Mouse (Mus musculus): ENCODE results near the gene Gdap1l1. TPM values are rescaled to one million over a fixed set of nuclear protein-coding genes. Genes with fewer than 3 reads are reported as not detected.
A peak's percentile ranks its signal among the peaks of the same experiment; 100 is the strongest.
"Not testable (repeated sequence)": the region's sequence is repeated elsewhere in the genome, so short reads cannot be mapped to it uniquely, and the experiment has no call there.

The Gdap1l1 gene
- polyA plus RNA-seq, 1 experiment from 2014 or later = 148 TPM

- H3K4me2 ChIP-seq (ENCODE audit: low read length) = no peak overlapping the region
- WGBS = 12% methylated on average over 8 of the region's 8 CpGs
- H3K4me3 ChIP-seq (ENCODE audit: low read depth, low read length) = no peak overlapping the region
- no peaks in the 10 kb centered on the region for H3K4me1 ChIP-seq (ENCODE audit: control insufficient read depth, insufficient read depth, low read length)
- H3K9ac ChIP-seq (ENCODE audit: low read depth, low read length) = no peak overlapping the region
- no peaks in the 10 kb centered on the region for H3K27me3 ChIP-seq (ENCODE audit: control insufficient read depth, insufficient read depth, low read depth, low read length)
- 0 out of 2 replicates have a peak, but pooled peaks have one; percentile 39 for ATAC-seq
- H3K9me3 ChIP-seq (replicated peaks; ENCODE audit: control insufficient read depth, low read length, poor library complexity, severe bottlenecking) = no peaks in the 10 kb centered on the region
- no peak overlapping the region for H3K27ac ChIP-seq (ENCODE audit: low read length)
- H3K36me3 ChIP-seq (ENCODE audit: control insufficient read depth, insufficient read depth, low read length) = peaks cover 6% of the 10 kb centered on the region; the same call in 1 of the 2 replicates
These were observed 37.1 kb upstream of the Gdap1l1 start for GRCm38 (mm10) chr2:163401221-163401620.

- Histone ChIP-seq H3K27ac (ENCODE audit: low read length) (no peak overlapping the region), H3K9me3 (replicated peaks; ENCODE audit: control insufficient read depth, low read length, poor library complexity, severe bottlenecking) (no peaks in the 10 kb centered on the region), H3K9ac (ENCODE audit: low read depth, low read length) (no peak overlapping the region), H3K27me3 (ENCODE audit: control insufficient read depth, insufficient read depth, low read depth, low read length) (no peaks in the 10 kb centered on the region), H3K4me2 (ENCODE audit: low read length) (no peak overlapping the region), H3K36me3 (ENCODE audit: control insufficient read depth, insufficient read depth, low read length) (peaks cover 14% of the 10 kb centered on the region; the same call in 1 of the 2 replicates), H3K4me3 (ENCODE audit: low read depth, low read length) (no peak overlapping the region), H3K4me1 (ENCODE audit: control insufficient read depth, insufficient read depth, low read length) (no peaks in the 10 kb centered on the region)
- no peak for ATAC-seq
- 89% methylated on average over 8 of the region's 8 CpGs for WGBS
These were observed 34.0 kb upstream of the Gdap1l1 start for GRCm38 (mm10) chr2:163404037-163404815.

- Histone ChIP-seq H3K9ac (ENCODE audit: low read depth, low read length) (no peak overlapping the region), H3K9me3 (replicated peaks; ENCODE audit: control insufficient read depth, low read length, poor library complexity, severe bottlenecking) (no peaks in the 10 kb centered on the region), H3K27ac (ENCODE audit: low read length) (no peak overlapping the region), H3K36me3 (ENCODE audit: control insufficient read depth, insufficient read depth, low read length) (peaks cover 32% of the 10 kb centered on the region), H3K4me3 (ENCODE audit: low read depth, low read length) (no peak overlapping the region), H3K27me3 (ENCODE audit: control insufficient read depth, insufficient read depth, low read depth, low read length) (no peaks in the 10 kb centered on the region), H3K4me1 (ENCODE audit: control insufficient read depth, insufficient read depth, low read length) (no peaks in the 10 kb centered on the region), H3K4me2 (ENCODE audit: low read length) (no peak overlapping the region)
- ATAC-seq = no peak
- WGBS = 96% methylated on average over 3 of the region's 3 CpGs
These were observed 28.1 kb upstream of the Gdap1l1 start for GRCm38 (mm10) chr2:163410211-163410610.

DNA sequence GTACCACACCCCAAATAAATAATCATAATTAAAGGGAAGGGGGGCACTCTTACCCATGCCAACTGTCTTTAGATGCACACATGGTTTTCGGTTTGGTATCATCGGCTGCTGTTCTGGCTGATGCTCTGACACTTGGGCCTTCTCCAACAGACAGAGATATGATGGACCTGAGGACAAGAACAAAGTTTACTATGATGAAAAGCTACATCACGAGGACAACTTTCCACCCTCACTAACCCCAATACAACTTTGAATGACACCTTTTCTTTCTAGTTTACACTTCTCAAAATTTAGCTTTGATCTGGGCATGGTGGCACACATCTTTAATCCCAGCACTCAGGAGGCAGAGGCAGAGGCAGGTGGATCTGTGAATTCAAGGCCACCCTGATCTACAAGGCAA lies 26.9 kb upstream of the Gdap1l1 start:
- not testable (repeated sequence) for H3K4me3 ChIP-seq (ENCODE audit: low read depth, low read length); H3K27me3 ChIP-seq (ENCODE audit: control insufficient read depth, insufficient read depth, low read depth, low read length); ATAC-seq; H3K4me1 ChIP-seq (ENCODE audit: control insufficient read depth, insufficient read depth, low read length); H3K27ac ChIP-seq (ENCODE audit: low read length); H3K4me2 ChIP-seq (ENCODE audit: low read length); H3K9me3 ChIP-seq (replicated peaks; ENCODE audit: control insufficient read depth, low read length, poor library complexity, severe bottlenecking); H3K9ac ChIP-seq (ENCODE audit: low read depth, low read length)
- peaks cover 28% of the 10 kb centered on the region for H3K36me3 ChIP-seq (ENCODE audit: control insufficient read depth, insufficient read depth, low read length)
- WGBS = 95% methylated on average over 3 of the region's 3 CpGs

DNA sequence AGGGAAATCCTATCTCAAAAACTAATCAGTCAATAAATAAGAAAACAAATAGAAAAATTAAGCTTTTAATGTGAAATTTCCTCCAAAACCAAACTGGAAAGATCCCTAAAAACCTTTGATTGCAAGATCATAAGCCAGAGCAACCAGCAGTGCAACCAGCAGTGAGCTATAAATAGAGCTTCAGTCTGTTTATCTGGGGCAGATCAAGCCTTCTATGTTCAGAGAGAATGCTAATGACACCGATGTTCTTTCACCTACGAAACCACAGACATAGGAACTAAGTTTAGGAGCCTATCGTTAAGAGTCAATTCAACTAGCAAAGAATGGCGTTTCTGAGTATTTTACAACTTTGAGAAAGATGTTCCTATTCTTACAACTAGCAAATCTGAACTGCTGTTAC lies 26.4 kb upstream of the Gdap1l1 start:
- Histone ChIP-seq H3K27me3 (ENCODE audit: control insufficient read depth, insufficient read depth, low read depth, low read length) (no peaks in the 10 kb centered on the region), H3K4me3 (ENCODE audit: low read depth, low read length) (no peak overlapping the region), H3K4me1 (ENCODE audit: control insufficient read depth, insufficient read depth, low read length) (no peaks in the 10 kb centered on the region), H3K4me2 (ENCODE audit: low read length) (no peak overlapping the region), H3K27ac (ENCODE audit: low read length) (no peak overlapping the region), H3K9me3 (replicated peaks; ENCODE audit: control insufficient read depth, low read length, poor library complexity, severe bottlenecking) (no peaks in the 10 kb centered on the region), H3K36me3 (ENCODE audit: control insufficient read depth, insufficient read depth, low read length) (peaks cover 28% of the 10 kb centered on the region), H3K9ac (ENCODE audit: low read depth, low read length) (no peak overlapping the region)
- WGBS = 95% methylated on average over 4 of the region's 4 CpGs
- no peak for ATAC-seq

- WGBS = 97% methylated on average over 4 of the region's 4 CpGs
- H3K36me3 ChIP-seq (ENCODE audit: control insufficient read depth, insufficient read depth, low read length) = peaks cover 22% of the 10 kb centered on the region
These were observed 25.9 kb upstream of the Gdap1l1 start for GRCm38 (mm10) chr2:163412419-163412818.

GRCm38 (mm10) chr2:163412846-163413590 lies 25.3 kb upstream of the Gdap1l1 start:
- peaks cover 21% of the 10 kb centered on the region for H3K36me3 ChIP-seq (ENCODE audit: control insufficient read depth, insufficient read depth, low read length)
- ATAC-seq = no peak
- WGBS = 91% methylated on average over 9 of the region's 9 CpGs

More at GRCm38 (mm10) chr2:163412419-163412818, 25.9 kb upstream of the Gdap1l1 start:
- H3K27ac ChIP-seq (ENCODE audit: low read length) = no peak overlapping the region
- no peaks in the 10 kb centered on the region for H3K9me3 ChIP-seq (replicated peaks; ENCODE audit: control insufficient read depth, low read length, poor library complexity, severe bottlenecking)
- no peak overlapping the region for H3K4me3 ChIP-seq (ENCODE audit: low read depth, low read length)
- no peak overlapping the region for H3K9ac ChIP-seq (ENCODE audit: low read depth, low read length)
- H3K27me3 ChIP-seq (ENCODE audit: control insufficient read depth, insufficient read depth, low read depth, low read length) = no peaks in the 10 kb centered on the region
- H3K4me1 ChIP-seq (ENCODE audit: control insufficient read depth, insufficient read depth, low read length) = no peaks in the 10 kb centered on the region
- no peak overlapping the region for H3K4me2 ChIP-seq (ENCODE audit: low read length)
- no peak for ATAC-seq

DNA sequence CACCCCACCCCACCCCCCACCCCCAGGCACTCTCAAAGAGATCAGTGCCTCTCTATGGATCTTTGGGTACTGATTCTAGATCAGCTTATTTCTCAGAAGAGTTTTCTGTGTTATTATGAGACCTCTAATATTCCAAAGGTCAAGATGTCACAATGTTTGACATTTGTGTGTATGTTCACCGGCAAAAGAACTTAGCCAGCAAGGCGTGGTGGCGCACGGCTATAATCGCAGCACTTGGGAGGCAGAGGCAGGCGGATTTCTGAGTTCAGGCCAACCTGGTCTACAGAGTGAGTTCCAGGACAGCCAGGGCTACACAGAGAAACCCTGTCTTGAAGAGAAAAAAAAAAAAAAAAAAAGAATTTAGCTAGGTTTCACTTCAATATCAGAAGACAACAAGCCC lies 21.2 kb upstream of the Gdap1l1 start:
- no peak overlapping the region for H3K4me2 ChIP-seq (ENCODE audit: low read length)
- H3K9ac ChIP-seq (ENCODE audit: low read depth, low read length) = no peak overlapping the region
- H3K4me3 ChIP-seq (ENCODE audit: low read depth, low read length) = no peak overlapping the region
- peaks cover 25% of the 10 kb centered on the region for H3K4me1 ChIP-seq (ENCODE audit: control insufficient read depth, insufficient read depth, low read length)
- no peak overlapping the region for H3K27ac ChIP-seq (ENCODE audit: low read length)
- H3K27me3 ChIP-seq (ENCODE audit: control insufficient read depth, insufficient read depth, low read depth, low read length) = no peaks in the 10 kb centered on the region
- H3K9me3 ChIP-seq (replicated peaks; ENCODE audit: control insufficient read depth, low read length, poor library complexity, severe bottlenecking) = no peaks in the 10 kb centered on the region
- peaks cover 5% of the 10 kb centered on the region for H3K36me3 ChIP-seq (ENCODE audit: control insufficient read depth, insufficient read depth, low read length)
- ATAC-seq = no peak
- 96% methylated on average over 6 of the region's 6 CpGs for WGBS

More at GRCm38 (mm10) chr2:163412846-163413590, 25.3 kb upstream of the Gdap1l1 start:
- Histone ChIP-seq H3K9ac (ENCODE audit: low read depth, low read length) (no peak overlapping the region), H3K4me3 (ENCODE audit: low read depth, low read length) (no peak overlapping the region), H3K9me3 (replicated peaks; ENCODE audit: control insufficient read depth, low read length, poor library complexity, severe bottlenecking) (no peaks in the 10 kb centered on the region), H3K4me2 (ENCODE audit: low read length) (no peak overlapping the region), H3K27me3 (ENCODE audit: control insufficient read depth, insufficient read depth, low read depth, low read length) (no peaks in the 10 kb centered on the region), H3K27ac (ENCODE audit: low read length) (no peak overlapping the region), H3K4me1 (ENCODE audit: control insufficient read depth, insufficient read depth, low read length) (peaks cover 4% of the 10 kb centered on the region)

DNA sequence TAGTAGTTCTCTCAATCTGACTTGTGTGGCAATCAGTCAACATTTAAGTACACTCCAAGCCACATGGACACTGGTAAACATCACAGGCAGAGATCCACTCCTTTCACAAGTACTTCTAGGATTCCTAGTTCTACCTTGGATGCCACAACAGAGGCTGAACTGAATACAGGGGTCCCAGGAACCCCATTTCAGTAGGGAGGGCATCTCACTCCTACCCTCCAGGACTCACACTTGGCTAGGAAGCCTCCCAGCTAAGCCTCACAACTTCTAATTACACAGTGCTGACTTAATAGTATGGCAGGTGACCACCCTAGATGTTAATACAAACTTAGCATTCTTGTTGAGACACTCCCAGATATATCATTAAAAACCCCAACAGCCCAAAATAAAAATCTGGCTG lies 20.4 kb upstream of the Gdap1l1 start:
- Histone ChIP-seq H3K4me2 (ENCODE audit: low read length) (peak overlapping the region; percentile 83; the same call in 1 of the 2 replicates), H3K27me3 (ENCODE audit: control insufficient read depth, insufficient read depth, low read depth, low read length) (no peaks in the 10 kb centered on the region), H3K27ac (ENCODE audit: low read length) (no peak overlapping the region), H3K36me3 (ENCODE audit: control insufficient read depth, insufficient read depth, low read length) (peaks cover 5% of the 10 kb centered on the region), H3K4me3 (ENCODE audit: low read depth, low read length) (no peak overlapping the region), H3K9me3 (replicated peaks; ENCODE audit: control insufficient read depth, low read length, poor library complexity, severe bottlenecking) (no peaks in the 10 kb centered on the region), H3K4me1 (ENCODE audit: control insufficient read depth, insufficient read depth, low read length) (peaks cover 25% of the 10 kb centered on the region), H3K9ac (ENCODE audit: low read depth, low read length) (no peak overlapping the region)
- no peak for ATAC-seq
